In the genomic region with DNA sequence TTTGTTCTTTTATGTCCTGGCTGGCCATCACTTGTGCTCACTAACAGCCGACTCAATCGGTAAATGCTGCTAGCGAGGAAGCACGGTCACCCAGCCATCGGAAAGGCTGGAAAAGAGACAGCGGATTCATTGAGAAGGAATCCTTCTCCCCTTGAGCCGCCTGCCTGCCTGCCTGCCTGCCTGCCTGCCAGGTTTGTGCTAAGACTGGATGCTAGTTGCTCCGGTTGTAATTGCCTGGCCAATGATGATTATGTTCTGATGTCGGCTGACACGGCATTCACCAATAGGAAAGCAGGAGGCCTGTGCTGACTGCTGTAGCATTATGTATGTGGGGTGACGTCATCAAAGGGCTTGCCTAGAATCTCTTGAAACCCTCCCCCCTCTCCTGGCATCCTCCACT, we compare ENCODE assay signal across 8 mouse cellular contexts. TPM values are rescaled to one million over a fixed set of nuclear protein-coding genes. Genes with fewer than 3 reads are reported as not detected.
DNase-seq lines count a peak whose midpoint lies in the region; ATAC-seq and TF ChIP-seq lines count a peak whose summit lies in the region.

No protein-coding gene starts in this region.

- H3K4me3 ChIP-seq in forebrain, embryonic 14.5 days (ENCODE audit: low read depth, low read length), result peak overlapping the region; percentile 73
- H3K4me3 ChIP-seq in lung, adult 2 months (replicated peaks; ENCODE audit: extremely low read depth, low read depth, low read length), result peak overlapping the region; percentile 63

- peaks cover 25% of the 10 kb centered on the region for H3K4me1 ChIP-seq in forebrain, embryonic 14.5 days (ENCODE audit: control insufficient read depth, insufficient read depth, low read length)
- H3K4me1 ChIP-seq in lung, adult 2 months (ENCODE audit: control insufficient read depth, insufficient read depth, low read length), result 0 out of 2 replicates have a peak, but pooled peaks cover 3% of the 10 kb centered on the region

- H3K9me3 ChIP-seq in forebrain, embryonic 14.5 days (replicated peaks; ENCODE audit: control insufficient read depth, low read length), result no peaks in the 10 kb centered on the region

- peak overlapping the region; percentile 76 for H3K4me2 ChIP-seq in forebrain, embryonic 14.5 days (ENCODE audit: low read length)

- no peaks in the 10 kb centered on the region for H3K27me3 ChIP-seq in forebrain, embryonic 14.5 days (replicated peaks; ENCODE audit: control insufficient read depth, insufficient read depth, low read length)

- 0 out of 2 replicates have a peak, but pooled peaks cover 5% of the 10 kb centered on the region for H3K36me3 ChIP-seq in forebrain, embryonic 14.5 days (ENCODE audit: control insufficient read depth, insufficient read depth, low read length)

- ATAC-seq in forebrain, embryonic 14.5 days, result peak; percentile 92
- ATAC-seq in neutrophil, adult 5-6 weeks (ENCODE audit: extremely low read depth, insufficient number of reproducible peaks, low FRiP score, poor library complexity, severe bottlenecking), result peak; percentile 92

- peak; percentile 58; the same call in 1 of the 2 replicates for TF ChIP-seq POLR2A in lung, adult 2 months (IDR thresholded peaks at IDR 0.05; ENCODE audit: borderline replicate concordance, extremely low read depth, low read depth, low read length)

- intact Hi-C loops in heart, postnatal 25 days (cut with DNase I), result loop anchor here (10.0 kb wide), 1 partner anchor 289 kb away; the partner anchor contains the start of gene Rrh

- peak overlapping the region; percentile 95 for H3K9ac ChIP-seq in forebrain, embryonic 14.5 days (ENCODE audit: low read length)

- peak overlapping the region; percentile 97 for H3K27ac ChIP-seq in forebrain, embryonic 14.5 days (ENCODE audit: low read depth, low read length)

- no peak for TF ChIP-seq CTCF in lung, adult 2 months (IDR thresholded peaks at IDR 0.05; ENCODE audit: insufficient read depth, low read length)

- WGBS in forebrain, embryonic 14.5 days, result 0% methylated on average over 11 of the region's 11 CpGs
- 3% methylated on average over 11 of the region's 11 CpGs for WGBS in lung, adult 2 months

- peak; percentile 98 for DNase-seq in ES-CJ7 (ENCODE audit: low read depth, low spot score)
- DNase-seq in cerebellum, adult 11 months, result peak; percentile 88
- peak; percentile 100 for DNase-seq in forebrain, embryonic 14.5 days (ENCODE audit: low spot score)
- peak; percentile 73 for DNase-seq in heart, postnatal 25 days (ENCODE audit: low spot score)
- peak; percentile 90 to 97 for DNase-seq in layer of hippocampus, adult 18-20 months (ENCODE audit: low spot score in 2 of 2)
- peak; percentile 49 for DNase-seq in lung, adult 2 months
- peak; percentile 73 to 90 for DNase-seq in thymus, adult 18-20 months

RNA-seq across cellular contexts. Expression of gene Elovl6, which starts 4.0 kb away (rescaled TPM):
- polyA plus RNA-seq in forebrain, embryonic 14.5 days (2014; fragmentation: Nextera tagmentation; extraction: Ambion mirVana), result 24.4 and 30.5 TPM in 2 replicates
- 1 to 10 TPM; 1.4 to 1.5 TPM for total RNA-seq in heart, postnatal 25 days (2021)
- 10 to 100 TPM; 28.6 to 31.9 TPM for total RNA-seq in layer of hippocampus, adult 18-20 months (2021)
- polyA plus RNA-seq in lung, adult 2 months (2012; rRNA removed), result 11.3 and 25.1 TPM in 2 replicates
- total RNA-seq in neutrophil, adult 5-6 weeks (2017), result 1.4 and 1.7 TPM in 2 replicates

Comparison
In these comparisons a context has a peak if more than half of its experiments do, and no peak if none do; other contexts are left out.
1. Peak in every context shown above with its lines: DNase-seq, ATAC-seq, H3K4me3 ChIP-seq and H3K27ac ChIP-seq.
2. DNase-seq: peak in every context shown above with its lines; median percentile 100 in forebrain, embryonic 14.5 days; 98 in ES-CJ7; 94 in layer of hippocampus, adult 18-20 months; 88 in cerebellum, adult 11 months; 82 in thymus, adult 18-20 months; 73 in heart, postnatal 25 days; 49 in lung, adult 2 months.
3. RNA of gene Elovl6, which starts 4.0 kb away (total RNA-seq): 28.6 to 31.9 TPM in layer of hippocampus, adult 18-20 months; 1.4 to 1.7 TPM in neutrophil, adult 5-6 weeks and 1.4 to 1.5 TPM in heart, postnatal 25 days; every median in the first group is over 10 times any median in the second.